Mouse (Mus musculus) adrenal gland, adult 2 months (tissue): Measurements from ENCODE around the gene Olfr873. TPM values are rescaled to one million over a fixed set of nuclear protein-coding genes. Genes with fewer than 3 reads are reported as not detected.
"Not testable (repeated sequence)": the region's sequence is repeated elsewhere in the genome, so short reads cannot be mapped to it uniquely, and the experiment has no call there.

Experiments used
- DNase-seq: peaks from one replicate; pipeline ENCODE4 v3.0.0; 2021
- long read RNA-seq: library from polyadenylated mRNA; stranded (forward); transcript quantifications from one replicate; pipeline ENCODE4 v2.0.0, GENCODE M21; 2021
- polyA plus RNA-seq: library from polyadenylated mRNA; depleted of rRNA; stranded (reverse); fragments of >200 nt; gene quantifications from 2 replicates; pipeline ENCODE4 v1.2.3, GENCODE M21; 2012; rRNA removed
- total RNA-seq, 2 experiments: library from RNA; stranded (reverse); gene quantifications; 2 replicates each; pipeline ENCODE4 v1.2.3; 2021

Gene Olfr873
- not detected for total RNA-seq
- not detected in 2 replicates for polyA plus RNA-seq
- long read RNA-seq = 0 reads

GRCm38 (mm10) chr9:20298232-20298631 lies at the start of gene Olfr873:
Olfr873 (plus strand) TSS chr9:20298532.
- no peak for DNase-seq

DNA sequence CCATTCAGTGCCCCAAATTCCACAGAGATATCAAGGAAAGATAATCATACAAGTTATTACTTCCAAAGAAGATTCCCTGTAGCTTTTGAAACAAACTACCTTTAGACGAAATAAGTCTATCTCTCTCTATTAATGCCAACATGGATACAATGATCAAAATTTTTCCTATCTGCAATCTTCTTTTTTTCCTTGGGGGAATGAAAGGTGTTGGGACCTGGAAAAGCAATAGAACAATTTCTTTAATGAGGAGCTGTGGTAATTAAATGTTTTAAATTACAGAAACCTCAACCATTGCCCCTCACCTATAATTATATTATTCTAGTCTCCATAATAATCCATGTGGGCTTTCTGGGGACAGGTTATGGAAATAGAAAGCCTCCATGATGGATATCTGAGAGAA lies 16.3 kb upstream of the Olfr873 start, which contains the start of gene Olfr39:
Gene Olfr39, plus strand, starts transcription at position 301 of the 400 bp plus-strand sequence.
- DNase-seq = no peak

GRCm38 (mm10) chr9:20295562-20295961 lies 2.8 kb upstream of the Olfr873 start:
- DNase-seq = not testable (repeated sequence)

DNA sequence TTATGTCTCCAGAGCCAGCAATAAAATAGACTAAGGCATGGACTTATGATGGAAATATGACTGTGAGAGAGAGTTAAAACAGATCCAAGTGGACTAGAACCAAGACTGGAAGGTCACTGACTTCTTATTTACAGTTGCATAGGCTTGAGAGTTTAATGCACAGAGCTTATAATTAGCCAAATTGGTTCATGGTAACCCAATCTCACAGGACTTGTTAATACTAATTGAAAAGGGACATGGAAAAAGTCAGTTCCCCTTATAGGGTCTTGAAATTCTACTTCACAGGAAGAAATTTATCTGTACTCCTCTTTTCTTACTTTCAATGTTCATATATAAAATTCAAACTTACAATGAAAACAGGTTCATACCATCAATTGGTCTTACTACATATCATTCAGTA lies 37.7 kb downstream of the Olfr873 start, which contains the start of gene Olfr18:
Gene Olfr18, minus strand, starts transcription at position 101 of the 400 bp plus-strand sequence.
- DNase-seq = no peak

- DNase-seq = no peak
These were observed 50.2 kb downstream of the Olfr873 start for GRCm38 (mm10) chr9:20348501-20348900.

Other genes with a start within 250 kb of the Olfr873 start
- not detected for gene Olfr867, start 241.0 kb upstream of the Olfr873 start, total RNA-seq
- not detected in 2 replicates for gene Olfr867, start 241.0 kb upstream of the Olfr873 start, polyA plus RNA-seq
- not detected for gene Olfr868, start 199.9 kb upstream of the Olfr873 start, total RNA-seq
- gene Olfr868, start 199.9 kb upstream of the Olfr873 start, polyA plus RNA-seq = not detected in 2 replicates
- not detected for gene Olfr869, start 169.5 kb upstream of the Olfr873 start, total RNA-seq
- gene Olfr869, start 169.5 kb upstream of the Olfr873 start, polyA plus RNA-seq = not detected in 2 replicates
- gene Olfr870, start 124.5 kb upstream of the Olfr873 start, total RNA-seq = not detected
- gene Olfr870, start 124.5 kb upstream of the Olfr873 start, polyA plus RNA-seq = not detected in 2 replicates
- gene Olfr871, start 86.3 kb upstream of the Olfr873 start, total RNA-seq = not detected
- gene Olfr871, start 86.3 kb upstream of the Olfr873 start, polyA plus RNA-seq = not detected in 2 replicates
- not detected for gene Olfr872, start 61.4 kb upstream of the Olfr873 start, total RNA-seq
- not detected in 2 replicates for gene Olfr872, start 61.4 kb upstream of the Olfr873 start, polyA plus RNA-seq
- not detected for gene Olfr39, start 16.2 kb upstream of the Olfr873 start, total RNA-seq
- not detected in 2 replicates for gene Olfr39, start 16.2 kb upstream of the Olfr873 start, polyA plus RNA-seq
- not detected for gene Olfr18, start 37.6 kb downstream of the Olfr873 start, total RNA-seq
- gene Olfr18, start 37.6 kb downstream of the Olfr873 start, polyA plus RNA-seq = not detected in 2 replicates
- 1 to 10 TPM; 3.9 to 9.4 TPM for gene Zfp560, start 86.6 kb downstream of the Olfr873 start, total RNA-seq
- 0.92 and 1.6 TPM in 2 replicates for gene Zfp560, start 86.6 kb downstream of the Olfr873 start, polyA plus RNA-seq
- gene Zfp26, start 161.6 kb downstream of the Olfr873 start, total RNA-seq = 10 to 100 TPM; 15.5 to 18.1 TPM
- 0.49 and 0.58 TPM in 2 replicates for gene Zfp26, start 161.6 kb downstream of the Olfr873 start, polyA plus RNA-seq
- 10 to 100 TPM; 22.2 to 25.0 TPM for gene Zfp426, start 194.2 kb downstream of the Olfr873 start, total RNA-seq
- 2.1 and 2.3 TPM in 2 replicates for gene Zfp426, start 194.2 kb downstream of the Olfr873 start, polyA plus RNA-seq
- gene Zfp266, start 222.9 kb downstream of the Olfr873 start, total RNA-seq = 10 to 100 TPM; 36.4 to 39.4 TPM
- gene Zfp266, start 222.9 kb downstream of the Olfr873 start, polyA plus RNA-seq = 1.1 and 1.3 TPM in 2 replicates